Mouse (Mus musculus): ENCODE data around the gene Paxx.
A peak's percentile ranks its signal among the peaks of the same experiment; 100 is the strongest.

GRCm38 (mm10) chr2:25506964-25507363, 46.1 kb upstream of the Paxx start:
- TF ChIP-seq CTCF (IDR thresholded peaks at IDR 0.05; ENCODE audit: control insufficient read depth, insufficient read depth, low read length) (0 out of 2 replicates have a peak, but pooled peaks have one; percentile 11), POLR2A (IDR thresholded peaks at IDR 0.05; ENCODE audit: borderline replicate concordance, control insufficient read depth, low read depth, low read length) (no peak)
